Mouse (Mus musculus): ENCODE measurements at regions not wholly inside any gene's neighbourhood (a gene's known extent, or its start where the extent isn't known, plus 50 kb on each side); places are given as distances from the start of the nearest gene placed in this dataset.

DNA sequence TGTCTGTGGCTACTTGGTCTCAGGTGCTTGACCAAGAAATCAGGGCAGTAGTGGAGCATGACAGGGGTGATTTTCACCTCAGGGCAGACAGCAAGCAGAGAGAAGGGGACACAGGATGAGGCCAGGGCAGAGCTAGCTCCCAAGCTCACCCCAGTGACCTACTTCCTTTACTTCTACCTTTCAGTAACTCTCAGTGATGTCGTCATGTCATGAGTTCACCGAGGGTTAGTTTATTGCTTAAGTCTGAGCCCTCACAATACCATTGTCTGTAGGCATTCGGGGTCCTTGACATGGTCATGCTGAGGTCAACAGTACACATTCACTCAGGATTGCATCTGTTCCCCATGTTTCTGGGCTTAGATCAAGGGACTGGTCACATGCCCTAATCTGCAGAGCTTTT, 108.5 kb downstream of the Cxcl12 start:
- no peak for DNase-seq
- intact Hi-C loops (cut with DNase I), result no loop called here

- intact Hi-C loops (cut with DNase I), result no loop called here
- DNase-seq, result peak; percentile 42 to 55
Measured at GRCm38 (mm10) chr6:117279297-117279696, 111.0 kb downstream of the Cxcl12 start.

GRCm38 (mm10) chr6:117279786-117280411, 111.6 kb downstream of the Cxcl12 start:
- intact Hi-C loops (cut with DNase I), result no loop called here
- peak in 1 of 2 experiments; percentile 30 for DNase-seq

- DNase-seq, result no peak
- intact Hi-C loops (cut with DNase I), result no loop called here
Measured at GRCm38 (mm10) chr6:117280911-117281310, 112.6 kb downstream of the Cxcl12 start.

DNA sequence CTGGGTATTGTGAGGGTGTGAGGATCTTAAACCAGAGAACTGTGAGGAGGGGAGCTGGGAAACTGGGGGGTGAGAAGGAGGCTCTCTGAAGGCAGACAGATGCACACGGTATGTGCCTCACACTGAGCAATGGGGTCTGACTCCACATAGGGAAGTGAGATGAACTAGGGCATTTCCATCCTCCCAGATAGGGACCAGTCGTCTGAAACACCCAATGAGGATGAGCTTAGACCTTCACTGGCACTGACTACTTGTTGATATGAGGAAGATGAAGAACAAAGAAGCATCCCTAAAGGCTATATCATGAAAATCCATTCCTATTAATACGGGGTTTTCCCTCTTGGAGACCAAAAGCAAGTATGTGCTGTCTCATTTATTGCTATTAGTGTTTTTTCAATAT, 115.3 kb downstream of the Cxcl12 start:
- no peak for DNase-seq
- intact Hi-C loops (cut with DNase I), result no loop called here

GRCm38 (mm10) chr6:117284376-117285106, 116.2 kb downstream of the Cxcl12 start:
- no peak for DNase-seq
- intact Hi-C loops (cut with DNase I), result no loop called here

DNA sequence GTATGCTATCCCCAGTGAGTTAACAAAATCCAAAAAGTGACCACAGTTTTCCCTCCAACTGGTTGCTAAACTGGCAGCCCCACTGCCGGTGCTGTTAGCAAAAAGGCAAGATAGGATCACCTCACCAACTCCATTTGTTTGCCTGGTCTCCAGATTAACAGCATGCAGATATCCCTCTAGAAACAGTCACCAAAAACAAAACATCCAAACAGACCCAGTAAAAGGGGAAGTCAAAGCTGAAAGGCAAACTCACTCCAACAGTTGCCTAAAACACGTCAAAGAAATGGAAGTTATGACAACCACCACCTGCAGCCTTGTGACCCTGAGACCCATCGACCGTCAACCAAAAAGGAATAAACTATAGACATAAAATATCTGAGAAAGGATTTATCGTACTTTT, 119.1 kb downstream of the Cxcl12 start:
- intact Hi-C loops (cut with DNase I), result no loop called here
- DNase-seq, result no peak

GRCm38 (mm10) chr6:117293780-117294465, 125.6 kb downstream of the Cxcl12 start:
- intact Hi-C loops (cut with DNase I), result no loop called here
- no peak for DNase-seq

DNA sequence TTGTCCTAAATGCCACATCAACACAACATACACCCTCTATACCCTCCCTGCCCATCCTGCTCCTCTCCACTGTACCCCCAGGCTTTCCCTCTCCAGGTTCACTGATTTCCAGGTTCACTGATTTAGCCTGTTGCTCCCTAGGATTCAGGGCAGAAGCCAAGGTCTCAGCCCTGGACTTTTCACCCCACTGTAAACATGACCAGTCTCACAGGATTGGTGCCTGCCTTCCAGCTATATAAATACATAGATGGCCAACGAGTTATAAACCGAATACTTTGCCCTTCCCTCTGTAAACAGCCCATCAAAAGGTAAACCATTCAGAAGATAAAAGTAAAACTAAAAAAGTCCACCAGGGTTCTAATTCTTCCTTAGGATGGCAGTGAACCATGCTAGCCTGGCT, 129.6 kb downstream of the Cxcl12 start:
- DNase-seq, result no peak
- intact Hi-C loops (cut with DNase I), result no loop called here

DNA sequence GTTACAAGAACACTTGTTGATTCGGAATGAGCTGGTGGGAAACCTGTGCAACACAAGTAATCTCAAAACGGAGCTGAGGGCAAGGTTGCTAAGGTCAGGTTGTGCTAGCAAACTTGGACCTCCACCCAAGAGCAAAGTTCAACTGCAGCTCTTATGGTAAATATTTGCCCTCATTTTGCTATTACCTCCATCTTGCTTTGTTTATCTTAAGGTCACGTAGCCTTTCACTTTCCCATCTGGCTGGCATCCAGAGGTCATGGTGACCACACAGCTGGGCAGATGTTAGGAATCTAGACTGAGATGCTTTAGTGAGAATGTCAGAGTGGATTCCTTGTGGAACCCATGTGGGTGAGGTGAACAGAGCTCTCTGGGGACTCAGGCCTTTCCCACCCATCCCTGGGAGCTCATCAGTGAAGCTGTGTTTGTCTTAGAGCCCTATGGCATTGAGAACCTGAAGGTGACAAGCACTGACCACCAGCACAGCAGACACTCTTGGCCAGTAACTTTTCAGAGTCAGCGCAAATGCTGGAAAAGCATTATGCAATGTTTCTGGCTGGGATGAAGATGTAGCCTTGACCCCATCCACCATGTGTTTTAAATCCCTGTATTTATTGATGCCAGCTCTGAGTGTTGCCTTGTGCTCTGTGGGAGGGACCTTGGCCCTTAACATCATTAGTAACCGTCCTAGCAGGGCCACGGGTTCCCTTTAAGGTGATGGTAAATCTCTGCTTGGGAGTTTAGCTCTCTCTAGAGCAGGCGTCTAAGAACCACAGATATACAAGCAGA, 131.4 kb downstream of the Cxcl12 start:
- intact Hi-C loops (cut with DNase I), result no loop called here
- DNase-seq, result peak; percentile 8 to 20

- no peak for DNase-seq
- intact Hi-C loops (cut with DNase I), result no loop called here
Measured at GRCm38 (mm10) chr6:117303361-117303760, 135.0 kb downstream of the Cxcl12 start.

GRCm38 (mm10) chr6:117305736-117306250, 137.5 kb downstream of the Cxcl12 start:
- no peak for DNase-seq
- intact Hi-C loops (cut with DNase I), result loop anchor here (2.0 kb wide), 1 partner anchor 41 kb away; no protein-coding TSS in a partner anchor

DNA sequence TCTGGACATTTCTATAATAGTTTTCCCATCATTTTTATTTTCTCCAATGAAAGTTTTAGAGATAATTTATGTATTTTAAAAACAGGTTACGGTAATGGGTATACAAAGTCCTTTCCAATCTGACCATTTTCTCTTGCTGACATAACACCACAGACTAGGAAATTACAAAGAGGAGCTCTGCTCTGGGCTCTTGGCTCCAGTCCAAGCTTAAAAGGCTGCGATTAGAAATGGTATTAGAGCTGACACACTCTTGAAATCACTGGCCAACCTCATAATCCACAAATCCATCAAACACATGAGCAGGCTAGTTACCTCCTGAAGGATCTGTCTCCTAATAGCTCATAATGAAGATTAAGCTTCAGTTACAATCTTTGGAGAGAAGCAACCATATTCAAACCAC, 140.3 kb downstream of the Cxcl12 start:
- DNase-seq, result no peak
- intact Hi-C loops (cut with DNase I), result no loop called here

GRCm38 (mm10) chr6:117312891-117313781, 144.8 kb downstream of the Cxcl12 start:
- intact Hi-C loops (cut with DNase I), result no loop called here
- DNase-seq, result no peak

GRCm38 (mm10) chr6:117313944-117314566, 145.7 kb downstream of the Cxcl12 start:
- DNase-seq, result no peak

DNA sequence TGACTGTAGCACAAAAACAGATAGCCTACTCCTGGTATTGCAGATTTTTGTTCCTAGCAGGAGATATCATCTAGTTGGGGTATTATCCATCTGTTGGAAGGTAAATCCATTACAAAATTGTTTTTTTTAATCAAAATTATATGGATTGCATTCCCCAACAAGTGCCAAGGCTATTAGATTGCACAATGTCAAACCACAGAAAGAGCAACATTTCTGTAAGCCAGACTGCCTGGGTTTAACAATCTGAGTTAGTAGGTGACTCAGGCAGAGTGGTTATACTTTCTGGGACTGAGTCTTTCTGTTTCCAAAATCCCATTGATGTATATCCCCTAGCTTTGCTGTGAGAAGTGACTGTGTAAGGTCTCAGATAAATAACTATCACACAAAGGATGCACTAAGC, 155.0 kb downstream of the Cxcl12 start:
- intact Hi-C loops (cut with DNase I), result no loop called here
- no peak for DNase-seq

More at GRCm38 (mm10) chr6:117313944-117314566, 145.7 kb downstream of the Cxcl12 start:
- intact Hi-C loops (cut with DNase I), result no loop called here

DNA sequence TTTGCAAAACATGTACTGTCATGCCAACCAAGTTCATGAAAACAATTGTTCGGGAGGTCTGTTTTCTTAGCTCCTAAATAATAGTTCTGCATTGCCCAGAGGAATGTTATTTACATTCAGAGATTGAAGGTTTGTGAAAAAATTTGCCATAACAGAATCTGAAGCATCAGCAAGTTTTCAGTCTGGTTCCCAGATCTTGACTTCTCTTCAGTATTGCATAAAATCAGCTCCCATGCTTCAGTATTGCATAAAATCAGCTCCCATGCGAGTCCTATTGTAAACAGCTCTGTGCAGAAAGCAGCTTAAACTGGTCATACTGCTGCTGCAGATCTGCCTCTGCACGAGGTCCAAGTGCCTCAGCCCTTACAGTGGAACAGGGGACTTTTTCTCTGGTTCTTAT, 155.5 kb downstream of the Cxcl12 start:
- intact Hi-C loops (cut with DNase I), result no loop called here
- DNase-seq, result no peak

- peak; percentile 21 to 24 for DNase-seq
- intact Hi-C loops (cut with DNase I), result loop anchor here (5.0 kb wide), 1 partner anchor 75 kb away; no protein-coding TSS in a partner anchor
Measured at GRCm38 (mm10) chr6:117326835-117327775, 158.8 kb downstream of the Cxcl12 start.

All from heart, postnatal 10 days (tissue).